Comparison of ENCODE assay signal across 8 mouse cellular contexts in genomic region chr9:23222492-23222840, GRCm38 (mm10). TPM values are rescaled to one million over a fixed set of nuclear protein-coding genes. Genes with fewer than 3 reads are reported as not detected.
DNase-seq lines count a peak whose midpoint lies in the region; ATAC-seq and TF ChIP-seq lines count a peak whose summit lies in the region.

No protein-coding gene starts in this region.

- 1% methylated on average over 26 of the region's 26 CpGs for WGBS in kidney, embryonic 15.5 days

- ATAC-seq in kidney, embryonic 15.5 days (replicated peaks; ENCODE audit: low FRiP score): peak; percentile 76
- ATAC-seq in monocyte, adult 5-6 weeks (replicated peaks; ENCODE audit: insufficient number of reproducible peaks, low FRiP score, low TSS enrichment, poor library complexity, severe bottlenecking): no peak

- peak overlapping the region; percentile 68 for H3K9ac ChIP-seq in kidney, embryonic 15.5 days

- peak overlapping the region; percentile 82 for H3K4me3 ChIP-seq in left cerebral cortex, adult 2 months
- peak overlapping the region; percentile 64 for H3K4me3 ChIP-seq in kidney, embryonic 15.5 days (replicated peaks)

- peaks cover 15% of the 10 kb centered on the region for H3K4me1 ChIP-seq in kidney, embryonic 15.5 days

- H3K27me3 ChIP-seq in kidney, embryonic 15.5 days: peaks cover 35% of the 10 kb centered on the region

- no peaks in the 10 kb centered on the region for H3K9me3 ChIP-seq in kidney, embryonic 15.5 days (replicated peaks)

- H3K27ac ChIP-seq in left cerebral cortex, adult 2 months: peak overlapping the region; percentile 77
- peak overlapping the region; percentile 83 for H3K27ac ChIP-seq in kidney, embryonic 15.5 days

- peak in 1 of 2 experiments; percentile 41 for DNase-seq in left cerebral cortex, adult 2 months (ENCODE audit: extremely low spot score in 1 of 2, low spot score in 2 of 2)
- DNase-seq in left cerebral cortex, postnatal 4 days: no peak
- peak; percentile 16 for DNase-seq in cerebellum, adult 9-10 months
- DNase-seq in gastrocnemius, postnatal 4 days (ENCODE audit: low spot score in 2 of 2): peak; percentile 26 to 27
- peak; percentile 47 for DNase-seq in lung, postnatal 14 days
- DNase-seq in right cerebral cortex, adult 18-20 months: peak; percentile 12

- no peak for TF ChIP-seq CTCF in left cerebral cortex, adult 2 months (IDR thresholded peaks at IDR 0.05)

- intact Hi-C loops in left cerebral cortex, adult 2 months (cut with DNase I): loop anchor here (10.0 kb wide), 1 partner anchor 1282 kb away; the partner anchor contains the start of gene Dpy19l1
- intact Hi-C loops in left cerebral cortex, postnatal 4 days (cut with DNase I): loop anchor here (10.0 kb wide), 2 partner anchors 518 to 688 kb away; no protein-coding TSS in a partner anchor

- peak overlapping the region; percentile 88 for H3K4me2 ChIP-seq in kidney, embryonic 15.5 days

- H3K36me3 ChIP-seq in kidney, embryonic 15.5 days: no peaks in the 10 kb centered on the region

RNA-seq across cellular contexts. Expression of gene Bmper, which starts 0.4 kb away (rescaled TPM):
- total RNA-seq in left cerebral cortex, adult 2 months (2021): 1 to 10 TPM; 6.9 to 8.6 TPM
- 1 to 10 TPM; 4.9 to 7.5 TPM for total RNA-seq in left cerebral cortex, postnatal 4 days (2021)
- total RNA-seq in gastrocnemius, postnatal 4 days (2021): 10 to 100 TPM; 12.3 to 12.9 TPM
- polyA plus RNA-seq in kidney, embryonic 15.5 days (2015; fragmentation: Nextera tagmentation; extraction: Ambion mirVana): 21.6 and 23.5 TPM in 2 replicates
- not detected in 3 replicates for total RNA-seq in monocyte, adult 5-6 weeks (2017)
